Mouse (Mus musculus) MEL-GATA-1-ER (cell line): ENCODE data around the gene Thap3.
A peak's percentile ranks its signal among the peaks of the same experiment; 100 is the strongest.

ENCODE experiments used
- DNase-seq: peaks from one replicate; pipeline ENCODE4 v3.0.0-alpha.2; 2012; ENCODE audit warnings: low read depth; ENCODE audit errors: extremely low read depth

Thap3 gene

GRCm38 (mm10) chr4:151985886-151986285 lies 2.9 kb downstream of the Thap3 start:
- DNase-seq = no peak

DNA sequence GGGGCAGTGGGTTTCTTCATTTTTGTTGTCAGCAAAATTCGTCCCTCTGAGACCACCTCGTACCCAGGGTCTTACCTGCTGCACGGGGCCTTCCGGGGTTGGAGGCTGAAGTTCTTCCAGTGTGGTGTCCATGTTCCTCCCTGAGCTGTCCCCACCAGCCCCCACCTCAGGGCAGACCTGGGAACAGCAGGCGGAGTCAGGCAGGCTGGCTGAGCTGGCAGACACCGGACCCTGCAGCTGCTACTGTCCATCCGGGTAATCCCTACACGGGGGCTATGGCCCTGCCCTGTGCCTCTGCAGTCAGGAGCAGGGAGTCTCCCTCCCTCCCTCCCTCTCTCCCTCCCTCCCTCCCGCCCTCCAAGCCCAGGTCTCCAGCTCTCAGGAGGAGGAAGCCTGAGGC lies 5.2 kb downstream of the Thap3 start:
- no peak for DNase-seq

DNA sequence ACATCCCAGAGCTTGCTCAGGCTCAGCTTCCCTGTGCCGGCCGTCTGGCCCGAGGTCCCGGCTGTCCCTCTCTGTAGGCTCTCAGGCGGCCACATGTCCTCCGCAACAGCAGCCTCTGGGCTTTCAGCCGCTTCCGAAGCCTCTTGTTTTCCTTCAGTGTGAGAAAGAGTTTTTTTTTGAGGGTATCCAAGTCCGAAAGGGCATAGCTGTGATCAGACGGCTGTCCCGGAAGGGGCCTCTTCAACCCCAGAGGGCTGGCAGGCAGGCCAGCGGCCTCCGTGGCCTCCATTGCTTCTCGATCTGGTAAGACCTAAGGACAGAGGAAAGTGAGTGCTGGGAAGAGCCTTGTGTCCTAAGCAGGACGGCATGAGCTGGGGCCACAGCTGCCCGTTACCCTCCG lies 5.8 kb downstream of the Thap3 start:
- no peak for DNase-seq

DNA sequence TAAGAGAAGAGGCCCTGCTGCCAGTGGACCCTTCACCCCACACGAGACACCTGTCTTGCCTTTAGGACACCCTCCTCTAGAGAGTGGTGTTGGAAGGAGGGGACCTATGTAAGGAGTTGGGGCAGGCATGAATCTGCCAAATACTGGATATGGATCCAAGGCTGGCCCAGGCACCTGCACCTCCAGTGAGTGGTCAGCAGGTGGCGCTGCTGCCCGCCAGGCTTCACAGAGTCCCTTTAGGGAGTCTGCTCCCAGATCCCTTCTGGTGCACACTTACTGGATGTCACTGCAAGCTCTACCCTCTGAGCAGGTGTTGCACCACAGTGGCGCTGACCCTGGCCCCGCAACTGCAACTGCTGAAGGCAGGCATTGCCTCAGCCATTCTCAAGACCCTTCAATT lies 7.4 kb downstream of the Thap3 start:
- DNase-seq = no peak

GRCm38 (mm10) chr4:151980699-151981098 lies 8.1 kb downstream of the Thap3 start:
- DNase-seq = no peak

- no peak for DNase-seq
Measured at GRCm38 (mm10) chr4:151977748-151978147, 11.0 kb downstream of the Thap3 start.

- no peak for DNase-seq
Measured at GRCm38 (mm10) chr4:151975441-151975840, 13.4 kb downstream of the Thap3 start.

GRCm38 (mm10) chr4:151972221-151972967 lies 16.4 kb downstream of the Thap3 start:
- no peak for DNase-seq

GRCm38 (mm10) chr4:151968204-151968921 lies 20.4 kb downstream of the Thap3 start:
- DNase-seq = no peak

GRCm38 (mm10) chr4:151962817-151963216 lies 26.0 kb downstream of the Thap3 start:
- peak; percentile 87 for DNase-seq

- peak; percentile 95 for DNase-seq
Measured at GRCm38 (mm10) chr4:151960513-151960854, 28.3 kb downstream of the Thap3 start.

- DNase-seq = no peak
Measured at GRCm38 (mm10) chr4:151959849-151960512, 28.8 kb downstream of the Thap3 start.

DNA sequence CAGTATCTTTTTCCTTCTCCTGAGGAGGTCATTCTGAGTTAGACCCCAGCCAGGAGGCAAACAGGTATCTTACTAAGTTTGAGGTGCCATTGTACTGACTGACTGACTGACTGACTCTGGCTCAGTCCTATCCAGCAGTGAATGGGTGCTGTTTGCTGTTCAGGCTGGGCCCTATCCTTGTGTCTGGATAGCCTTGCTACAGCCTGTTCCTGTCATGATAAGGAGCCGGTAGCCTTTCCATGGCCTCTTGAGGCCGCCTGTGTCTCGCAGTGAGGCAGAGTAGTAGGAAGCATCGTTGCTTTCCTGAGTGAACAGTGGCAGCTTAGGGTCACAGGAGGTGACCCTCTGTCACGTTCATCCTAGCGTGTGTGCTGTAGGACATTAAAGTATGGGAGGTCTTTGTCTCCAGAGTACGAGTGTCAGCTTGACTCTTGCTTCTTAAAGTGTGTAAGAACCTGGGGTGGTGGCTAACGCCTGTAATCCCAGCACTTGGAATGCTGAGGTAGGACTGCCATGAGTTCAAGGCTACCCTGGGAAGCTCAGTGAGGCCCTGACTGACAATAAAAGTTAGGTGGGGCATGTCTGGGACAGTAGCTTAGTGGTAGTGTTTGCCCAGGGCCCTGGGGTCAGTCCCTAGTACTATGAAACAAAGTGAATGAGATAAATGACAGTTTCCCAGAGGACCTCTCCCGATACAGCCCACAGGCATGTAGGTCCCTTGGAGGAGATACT lies 31.0 kb downstream of the Thap3 start:
- DNase-seq = no peak

DNA sequence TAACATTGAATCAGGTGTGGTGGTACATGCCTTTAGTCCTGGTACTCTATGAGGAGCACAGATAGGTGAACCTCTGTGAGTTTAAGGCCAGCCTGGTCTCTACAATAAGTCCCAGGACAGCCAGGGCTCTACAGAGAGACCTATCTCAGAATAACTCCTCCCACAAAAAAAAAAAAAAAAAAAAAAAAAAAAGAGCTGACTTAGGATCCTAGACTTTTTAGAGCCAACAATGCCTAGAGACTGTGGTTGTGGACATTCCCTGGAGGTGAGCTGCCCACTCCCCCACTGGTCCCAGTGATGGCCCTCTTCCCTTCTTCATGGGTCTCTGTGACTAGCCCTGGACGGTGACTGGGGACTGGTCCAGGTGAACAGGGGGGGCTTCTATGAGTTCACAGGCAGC lies 33.0 kb downstream of the Thap3 start:
- DNase-seq = no peak

DNA sequence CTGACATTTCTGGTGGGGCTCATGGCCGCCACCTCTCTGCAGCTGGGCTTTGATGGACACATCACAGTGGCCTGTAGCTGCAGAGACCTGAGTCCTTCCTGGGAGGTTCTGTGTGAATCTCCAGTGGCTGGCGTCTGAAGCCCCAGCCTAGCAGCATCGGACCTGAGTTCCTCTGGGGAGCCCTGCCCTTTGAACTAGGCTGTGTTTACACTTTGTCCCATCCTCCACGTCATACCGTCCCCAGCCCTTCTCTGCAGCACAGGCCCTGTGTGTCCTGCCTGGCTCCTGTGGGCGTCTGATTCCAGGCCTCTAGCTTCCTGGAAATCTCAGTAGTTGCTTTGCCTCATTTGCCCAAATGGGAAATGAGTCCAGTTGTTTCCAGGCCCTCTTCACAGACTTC lies 35.6 kb downstream of the Thap3 start:
- DNase-seq = no peak

DNA sequence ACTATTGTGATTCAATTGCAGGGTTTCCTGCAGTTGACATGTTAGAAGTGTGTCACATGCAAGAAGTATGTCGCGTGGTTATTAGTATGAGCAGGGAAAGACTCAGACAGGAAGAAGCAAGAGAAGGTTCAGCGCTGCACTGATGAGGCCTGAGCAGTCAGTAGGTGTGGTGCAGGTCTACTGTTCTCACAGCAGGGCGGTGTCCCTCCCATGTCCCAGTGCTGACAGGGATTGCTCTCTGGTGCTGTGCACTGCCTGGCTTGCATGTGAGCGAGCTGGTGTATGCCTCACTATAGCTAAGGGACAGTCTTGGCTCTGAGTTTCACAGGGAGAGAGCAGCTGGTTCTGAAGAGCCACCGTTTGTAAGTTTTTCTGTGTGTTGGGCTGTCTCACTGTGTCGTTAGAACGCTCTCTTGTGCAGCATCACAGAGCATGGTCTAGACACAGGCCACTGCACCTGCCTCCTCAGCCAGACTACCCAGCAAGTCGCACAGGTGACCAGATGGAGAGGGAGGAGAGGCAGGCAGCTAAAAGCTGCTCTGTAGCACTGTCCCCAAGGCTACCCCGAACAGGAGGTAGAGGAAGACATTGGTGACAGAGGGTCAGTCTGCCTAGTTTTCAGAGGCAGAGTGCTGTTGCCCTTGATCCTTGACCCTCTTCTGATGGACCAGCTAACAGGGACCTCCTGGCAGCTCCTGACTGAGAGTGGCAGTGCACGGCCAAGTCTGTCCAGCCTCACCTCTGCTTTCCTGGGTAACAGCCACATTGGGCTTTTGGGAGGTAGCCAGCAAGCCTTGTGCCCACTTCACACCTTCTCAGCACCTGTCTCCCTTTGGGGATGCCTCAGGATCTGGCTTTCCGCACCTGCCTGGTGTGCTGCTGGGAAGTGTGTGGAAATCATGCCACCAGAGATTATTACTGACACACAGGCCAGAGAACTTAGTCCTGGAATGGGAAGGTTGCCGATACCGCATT lies 40.0 kb downstream of the Thap3 start:
- DNase-seq = no peak

- no peak for DNase-seq
Measured at GRCm38 (mm10) chr4:151946211-151946610, 42.6 kb downstream of the Thap3 start.

DNA sequence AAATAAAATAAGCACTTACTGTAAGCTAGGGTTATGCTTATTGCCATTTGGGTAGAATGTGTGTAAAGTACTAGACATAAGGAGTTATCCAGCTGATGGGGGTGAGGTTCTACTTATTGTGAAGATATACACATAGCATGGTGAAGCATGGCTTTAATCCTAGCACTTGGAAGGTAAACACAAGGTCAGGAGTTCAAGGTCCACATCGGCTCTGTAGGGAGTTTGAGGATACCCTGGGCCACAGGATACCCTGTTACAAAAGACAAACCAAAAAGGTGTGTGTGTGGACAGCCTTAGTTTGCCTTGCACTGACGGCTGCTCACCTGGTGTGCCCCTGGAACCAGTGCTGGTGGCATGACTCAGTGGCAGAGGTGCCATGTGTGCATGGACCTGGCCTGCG lies 50.7 kb downstream of the Thap3 start:
- no peak for DNase-seq

GRCm38 (mm10) chr4:151937441-151937840 lies 51.4 kb downstream of the Thap3 start:
- DNase-seq = no peak

GRCm38 (mm10) chr4:151934215-151934572 lies 54.6 kb downstream of the Thap3 start:
- peak; percentile 16 for DNase-seq
